Mouse (Mus musculus) heart, embryonic 11.5 days (tissue): Measurements from ENCODE around the gene Upf2. TPM values are rescaled to one million over a fixed set of nuclear protein-coding genes. Genes with fewer than 3 reads are reported as not detected.
"Not testable (repeated sequence)": the region's sequence is repeated elsewhere in the genome, so short reads cannot be mapped to it uniquely, and the experiment has no call there.

Experiments
- ATAC-seq: fragments of 200-750 bp; cut with Nextera tagmentation; replicated peaks from 2 replicates; pipeline ENCODE4 v1.8.0; 2017; ENCODE audit warnings: moderate library complexity; ENCODE audit not compliant: insufficient number of reproducible peaks, low FRiP score, low TSS enrichment
- H3K27ac ChIP-seq: fragments of 300-500 bp; sonication (generic); 2 replicates; pipeline ENCODE4 v1.5.1; 2014; ENCODE audit warnings: mild to moderate bottlenecking, low read depth, low read length
- H3K27me3 ChIP-seq: fragments of 300-500 bp; sonication (generic); 2 replicates; pipeline ENCODE4 v1.6.1; 2014; ENCODE audit warnings: mild to moderate bottlenecking, low read length, mixed read lengths; ENCODE audit not compliant: control insufficient read depth, insufficient read depth
- H3K36me3 ChIP-seq: fragments of 300-500 bp; sonication (generic); 2 replicates; pipeline ENCODE4 v1.6.1; 2014; ENCODE audit warnings: mild to moderate bottlenecking, low read length, moderate library complexity, mixed read lengths; ENCODE audit not compliant: control insufficient read depth, insufficient read depth
- H3K4me1 ChIP-seq: fragments of 300-500 bp; sonication (generic); 2 replicates; pipeline ENCODE4 v1.6.1; 2014; ENCODE audit warnings: low read length; ENCODE audit not compliant: control insufficient read depth, insufficient read depth
- H3K4me2 ChIP-seq: fragments of 300-500 bp; sonication (generic); 2 replicates; pipeline ENCODE4 v1.6.1; 2014; ENCODE audit warnings: mild to moderate bottlenecking, moderate library complexity
- H3K4me3 ChIP-seq: fragments of 300-500 bp; sonication (generic); 2 replicates; pipeline ENCODE4 v1.5.1; 2014; ENCODE audit warnings: low read depth, low read length
- H3K9ac ChIP-seq: fragments of 300-500 bp; sonication (generic); 2 replicates; pipeline ENCODE4 v1.6.1; 2014; ENCODE audit warnings: mild to moderate bottlenecking, low read depth, low read length, moderate library complexity
- H3K9me3 ChIP-seq: fragments of 300-500 bp; sonication (generic); replicated peaks from 2 replicates; pipeline ENCODE4 v1.6.1; 2016; ENCODE audit warnings: low read length; ENCODE audit not compliant: control insufficient read depth
- WGBS: fragments of 180-500 bp; shearing (Covaris S2); extraction: QIAGEN DNeasy Blood & Tissue Kit; methylation state at CpG from one replicate; pipeline ENCODE4 v1.1.7; 2014; ENCODE audit not compliant: insufficient replicate concordance; 5-methylcytosine and 5-hydroxymethylcytosine counted together
- polyA plus RNA-seq: library from polyadenylated mRNA; unstranded; fragments of >200 nt; fragmentation: Nextera tagmentation; extraction: Ambion mirVana; gene quantifications from 2 replicates; pipeline ENCODE4 v1.2.1, GENCODE M21; 2014

The Upf2 gene
- polyA plus RNA-seq, 1 experiment from 2014 or later = 9.2 TPM

DNA sequence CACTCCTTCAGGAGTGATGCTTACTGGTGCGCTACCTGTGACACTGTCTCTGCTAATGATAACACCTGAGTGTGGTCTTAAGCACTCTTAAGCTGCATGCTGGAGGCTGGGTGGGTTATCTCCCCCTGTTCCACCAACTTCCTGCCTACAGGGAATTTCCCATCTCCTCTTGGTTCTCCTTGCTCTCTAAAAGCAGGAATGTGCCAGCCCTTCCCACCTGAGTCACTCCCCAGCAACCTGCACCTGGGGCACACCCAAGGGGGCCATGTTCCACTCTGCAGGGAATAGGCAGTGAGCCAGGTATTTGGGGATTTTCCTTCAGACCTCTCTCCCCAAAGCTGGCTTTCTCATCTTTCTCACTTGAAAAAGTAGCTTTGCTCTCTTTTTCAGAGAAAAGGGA lies 128.8 kb downstream of the Upf2 start:
- Histone ChIP-seq H3K4me1 (no peaks in the 10 kb centered on the region), H3K27ac (no peak overlapping the region), H3K9ac (no peak overlapping the region), H3K4me2 (no peak overlapping the region), H3K36me3 (no peaks in the 10 kb centered on the region), H3K27me3 (no peaks in the 10 kb centered on the region; the same call in 1 of the 2 replicates), H3K4me3 (no peak overlapping the region), H3K9me3 (no peaks in the 10 kb centered on the region)
- ATAC-seq = no peak
- WGBS = 94% methylated on average over 1 of the region's 1 CpGs

DNA sequence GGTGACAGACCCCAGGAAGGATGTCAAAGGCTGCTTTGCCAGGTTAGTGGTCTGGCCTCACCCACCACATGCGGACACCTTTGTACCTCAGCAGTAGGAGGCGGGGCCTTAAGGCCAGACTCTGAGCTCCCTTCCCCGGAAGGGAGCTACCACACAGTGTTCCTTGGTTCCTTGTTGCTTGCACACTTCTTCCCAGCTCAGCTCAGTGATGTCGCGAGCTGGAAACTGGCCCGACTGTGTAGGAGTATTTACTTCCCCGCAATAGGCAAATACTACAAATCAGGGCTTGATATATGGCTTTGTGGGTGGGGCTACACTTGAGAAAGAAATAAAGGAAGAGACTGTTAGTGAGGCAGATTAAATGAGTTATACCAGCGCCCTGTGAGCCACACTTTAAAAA lies 129.8 kb downstream of the Upf2 start:
- no peak for ATAC-seq
- no peaks in the 10 kb centered on the region; the same call in 1 of the 2 replicates for H3K27me3 ChIP-seq
- H3K9ac ChIP-seq = no peak overlapping the region
- no peak overlapping the region for H3K4me2 ChIP-seq
- H3K36me3 ChIP-seq = no peaks in the 10 kb centered on the region
- no peak overlapping the region for H3K27ac ChIP-seq
- H3K9me3 ChIP-seq = no peaks in the 10 kb centered on the region
- no peak overlapping the region for H3K4me3 ChIP-seq
- H3K4me1 ChIP-seq = no peaks in the 10 kb centered on the region
- 72% methylated on average over 8 of the region's 8 CpGs for WGBS

DNA sequence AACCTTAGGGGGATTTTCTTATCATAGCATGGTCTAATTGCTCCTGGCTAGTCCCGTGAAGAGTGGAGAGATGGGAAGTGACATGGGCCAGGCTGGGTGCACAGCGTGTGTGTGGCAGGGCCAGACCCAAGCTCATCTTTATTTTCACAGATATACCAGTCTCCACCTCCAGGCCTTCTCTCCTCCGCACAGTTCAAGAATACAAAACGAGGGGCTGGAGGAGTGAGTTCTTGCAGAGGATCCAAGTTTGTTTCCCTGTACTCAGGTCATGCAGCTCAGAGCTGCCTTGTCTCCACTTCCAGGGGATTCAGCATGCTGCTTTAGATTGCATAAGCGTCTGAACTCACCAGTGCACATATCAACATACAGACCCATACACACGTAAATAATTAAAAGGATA lies 131.3 kb downstream of the Upf2 start:
- no peaks in the 10 kb centered on the region for H3K4me1 ChIP-seq
- ATAC-seq = no peak
- no peak overlapping the region for H3K4me2 ChIP-seq
- H3K36me3 ChIP-seq = no peaks in the 10 kb centered on the region
- H3K4me3 ChIP-seq = no peak overlapping the region
- 71% methylated on average over 6 of the region's 6 CpGs for whole genome bisulfite sequencing
- H3K9ac ChIP-seq = no peak overlapping the region
- H3K9me3 ChIP-seq = no peaks in the 10 kb centered on the region
- H3K27ac ChIP-seq = no peak overlapping the region
- no peaks in the 10 kb centered on the region; the same call in 1 of the 2 replicates for H3K27me3 ChIP-seq

DNA sequence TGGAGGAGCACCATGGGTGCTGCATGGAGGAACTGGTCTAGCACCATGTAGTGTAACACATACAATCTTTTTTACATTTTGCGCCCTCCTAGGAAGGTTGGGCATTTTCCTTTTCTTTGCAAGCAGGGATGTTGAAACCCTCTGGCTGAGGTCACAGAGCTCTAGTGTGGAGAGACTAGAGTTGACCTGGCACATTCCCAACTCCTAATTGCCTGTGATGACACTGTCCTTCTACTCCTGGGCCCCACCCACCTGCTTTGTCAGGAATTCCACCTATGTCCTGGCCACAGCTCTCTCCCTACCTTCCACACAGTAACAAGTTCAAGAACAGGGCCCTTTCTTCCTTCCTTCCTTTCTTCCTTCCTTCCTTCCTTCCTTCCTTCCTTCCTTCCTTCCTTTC lies 132.4 kb downstream of the Upf2 start:
- H3K4me1 ChIP-seq = no peaks in the 10 kb centered on the region
- no peaks in the 10 kb centered on the region; the same call in 1 of the 2 replicates for H3K27me3 ChIP-seq
- H3K9me3 ChIP-seq = no peaks in the 10 kb centered on the region
- H3K27ac ChIP-seq = no peak overlapping the region
- no peaks in the 10 kb centered on the region for H3K36me3 ChIP-seq
- no peak overlapping the region for H3K4me2 ChIP-seq
- H3K4me3 ChIP-seq = no peak overlapping the region
- no peak overlapping the region for H3K9ac ChIP-seq
- ATAC-seq = no peak
- WGBS = 91% methylated on average over 1 of the region's 1 CpGs

DNA sequence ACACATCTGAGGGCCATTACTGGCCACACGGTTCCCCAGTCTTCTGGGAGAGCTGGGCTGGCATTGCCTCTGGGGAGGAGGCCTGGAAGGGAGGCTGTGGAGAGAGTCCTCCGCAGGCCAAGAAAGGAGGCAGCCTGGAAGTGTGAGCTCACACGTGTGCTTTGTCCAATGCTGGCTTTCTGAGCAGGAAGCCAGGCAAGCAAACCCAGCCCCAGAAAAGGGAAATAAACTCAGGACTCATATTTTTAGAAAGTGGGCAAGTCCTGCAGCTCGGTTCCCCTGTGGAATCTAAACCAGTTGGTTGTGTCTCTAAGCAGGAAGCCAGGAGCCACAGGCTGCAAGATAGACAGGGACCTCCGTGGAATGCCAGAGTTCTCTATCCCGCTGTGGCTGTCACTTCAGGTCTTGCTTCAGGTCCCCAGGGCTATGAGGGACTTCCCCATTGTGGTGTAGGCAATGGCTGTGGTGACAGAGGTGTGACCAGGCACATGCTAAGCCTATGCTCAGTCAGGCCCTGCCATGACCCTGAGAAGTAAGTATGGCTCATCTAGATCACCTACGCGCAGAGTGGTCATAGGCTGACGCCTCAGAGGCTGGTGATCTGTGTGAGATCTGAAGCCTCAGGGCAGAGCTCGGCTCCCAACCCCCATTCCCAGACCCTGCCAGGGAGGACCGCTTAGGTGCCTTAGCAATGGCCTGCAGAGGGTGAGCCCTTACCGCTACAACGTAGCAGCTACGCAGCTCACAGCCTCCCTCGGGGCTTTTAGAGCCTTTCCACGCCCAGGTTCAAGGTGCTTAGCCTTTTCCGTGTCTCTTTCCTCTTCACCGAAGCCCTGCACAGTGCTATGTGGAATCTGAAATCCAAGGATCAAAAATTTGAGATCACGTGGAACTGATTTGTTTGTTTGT lies 134.6 kb downstream of the Upf2 start:
- WGBS = 67% methylated on average over 19 of the region's 19 CpGs
- ATAC-seq = no peak
- Histone ChIP-seq H3K4me2 (no peak overlapping the region), H3K4me1 (no peaks in the 10 kb centered on the region), H3K9me3 (no peaks in the 10 kb centered on the region), H3K4me3 (no peak overlapping the region), H3K27ac (no peak overlapping the region), H3K36me3 (no peaks in the 10 kb centered on the region), H3K27me3 (no peaks in the 10 kb centered on the region), H3K9ac (no peak overlapping the region)

DNA sequence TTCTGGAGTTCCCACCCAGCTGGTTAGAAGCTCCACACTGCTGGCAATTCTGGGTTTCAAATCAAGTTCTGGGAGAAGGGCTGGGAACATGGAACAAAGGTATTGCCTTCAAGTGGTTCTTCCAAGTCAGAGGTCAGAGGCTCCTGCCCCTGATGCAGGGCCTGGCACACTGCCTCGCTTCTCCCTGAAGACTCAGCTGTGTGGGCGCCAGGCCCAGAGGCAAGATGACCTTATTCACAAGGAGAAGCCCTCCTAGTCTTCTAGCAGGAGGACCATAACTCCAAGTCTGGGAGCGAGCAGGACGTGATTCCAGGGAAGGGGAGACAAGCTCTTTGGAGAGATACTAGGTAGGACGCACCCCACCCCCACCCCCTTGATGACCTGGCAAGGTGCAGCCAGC lies 135.9 kb downstream of the Upf2 start:
- Histone ChIP-seq H3K4me2 (no peak overlapping the region), H3K4me3 (no peak overlapping the region), H3K27me3 (no peaks in the 10 kb centered on the region), H3K36me3 (no peaks in the 10 kb centered on the region), H3K9ac (no peak overlapping the region), H3K4me1 (no peaks in the 10 kb centered on the region), H3K9me3 (no peaks in the 10 kb centered on the region), H3K27ac (no peak overlapping the region)
- 83% methylated on average over 5 of the region's 5 CpGs for WGBS
- ATAC-seq = no peak

DNA sequence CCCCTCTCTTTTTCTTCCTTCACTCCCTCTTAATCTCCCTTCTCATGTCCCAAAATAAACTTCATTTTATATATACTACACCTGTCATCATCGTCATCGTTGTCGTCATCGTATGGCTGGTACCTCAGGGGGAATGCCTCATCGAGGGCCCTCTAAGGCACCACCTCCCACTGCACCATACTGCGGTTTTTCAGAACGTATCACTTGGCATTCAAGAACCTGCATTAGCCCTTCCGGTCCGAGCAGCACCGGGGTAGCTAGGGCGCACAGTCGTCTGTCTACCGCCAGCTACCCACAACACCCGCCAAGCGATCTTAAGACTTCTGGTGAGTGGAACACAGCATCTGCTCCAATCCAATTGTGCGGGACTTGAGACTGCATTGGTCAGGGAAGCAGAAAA lies 138.7 kb downstream of the Upf2 start:
- not testable (repeated sequence) for H3K27ac ChIP-seq, H3K36me3 ChIP-seq, H3K27me3 ChIP-seq, H3K4me1 ChIP-seq, H3K9me3 ChIP-seq, H3K4me2 ChIP-seq, H3K9ac ChIP-seq, H3K4me3 ChIP-seq, ATAC-seq
- WGBS = 74% methylated on average over 16 of the region's 16 CpGs

DNA sequence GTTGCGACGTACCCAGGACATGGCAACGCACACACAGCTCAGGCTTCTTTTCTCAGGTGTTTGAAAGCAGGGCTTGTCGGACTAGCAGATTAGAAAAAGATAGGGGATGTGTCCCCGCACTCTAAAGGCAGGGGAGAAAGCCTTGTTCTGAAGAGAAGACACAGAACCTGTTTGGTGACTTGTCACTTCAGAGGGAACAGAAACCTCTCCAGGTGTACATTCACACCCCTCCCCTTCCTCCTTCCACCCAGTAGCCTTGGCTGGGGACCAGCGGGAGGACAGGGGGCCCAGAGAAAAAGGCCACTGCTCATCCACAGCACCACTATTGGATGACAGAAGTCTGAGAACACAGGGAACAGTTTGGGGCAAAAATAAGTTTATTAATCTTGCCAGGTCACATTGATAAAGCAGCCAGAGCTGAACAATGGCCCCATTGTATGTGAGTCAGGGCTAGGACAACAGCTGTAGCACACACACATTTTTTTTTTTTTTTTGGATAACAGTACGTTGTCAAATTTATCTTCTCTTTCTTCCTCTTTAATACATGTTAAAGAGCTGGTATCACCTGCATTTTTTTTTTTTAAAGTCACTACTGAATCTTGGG lies 145.9 kb downstream of the Upf2 start:
- Histone ChIP-seq H3K36me3 (peaks cover 5% of the 10 kb centered on the region; the same call in 1 of the 2 replicates), H3K27ac (peak overlapping the region; percentile 36; the same call in 1 of the 2 replicates), H3K4me3 (no peak overlapping the region), H3K4me1 (peaks cover 25% of the 10 kb centered on the region), H3K9me3 (no peaks in the 10 kb centered on the region), H3K9ac (no peak overlapping the region), H3K27me3 (no peaks in the 10 kb centered on the region), H3K4me2 (no peak overlapping the region)
- WGBS = 51% methylated on average over 7 of the region's 7 CpGs
- no peak for ATAC-seq
